Mouse (Mus musculus): Measurements from ENCODE around the gene Snx18. TPM values are rescaled to one million over a fixed set of nuclear protein-coding genes. Genes with fewer than 3 reads are reported as not detected.
A peak's percentile ranks its signal among the peaks of the same experiment; 100 is the strongest.

Snx18 gene
- total RNA-seq, 2 experiments from 2014 or later, result 21.4 to 21.8 TPM

DNA sequence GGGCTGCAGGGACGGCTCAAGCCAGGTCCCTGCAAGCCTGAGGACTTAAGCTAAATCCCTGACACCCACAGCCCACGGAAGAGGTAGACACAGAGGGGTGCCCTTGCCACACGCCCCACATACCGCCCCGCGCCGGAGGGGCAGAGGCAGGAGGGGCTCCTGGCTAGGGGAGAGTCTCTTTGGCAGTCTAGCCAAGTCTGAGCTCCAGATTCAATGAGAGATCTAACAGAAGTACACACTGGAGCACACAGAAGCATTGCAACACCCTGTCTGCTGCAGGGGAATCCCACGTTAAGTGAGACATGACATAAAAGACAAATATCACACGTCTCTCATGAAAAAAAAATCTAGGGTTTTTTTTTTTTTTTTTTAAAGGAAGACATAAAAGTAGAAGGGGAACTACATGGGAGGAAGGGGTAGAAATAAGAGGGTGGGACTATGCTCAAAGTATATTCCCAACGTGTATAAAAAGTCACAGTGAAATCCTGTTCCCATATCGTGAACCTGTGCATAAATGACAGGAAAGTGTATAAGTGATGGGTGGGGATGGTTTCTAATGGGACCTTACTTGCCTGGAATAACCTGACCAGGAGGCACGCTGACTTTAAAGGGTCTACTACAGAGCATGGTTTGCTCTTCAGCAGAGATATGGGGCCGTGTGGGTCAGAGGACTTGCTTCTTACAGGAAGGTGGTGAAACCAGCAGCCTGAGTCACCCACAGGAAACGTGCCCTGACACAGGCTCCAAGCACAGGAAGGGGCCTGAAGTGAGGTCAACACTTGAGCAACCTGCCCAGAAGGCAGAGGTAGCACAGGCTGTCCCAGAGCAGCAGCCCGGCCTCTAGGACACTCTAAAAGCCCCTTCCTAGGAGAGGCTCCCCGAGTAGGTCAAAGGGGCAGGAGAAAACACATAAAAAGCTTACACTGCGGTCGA lies 17.6 kb downstream of the Snx18 start:
- intact Hi-C loops (cut with DNase I), result loop anchor here (5.0 kb wide), 1 partner anchor 58 kb away; no protein-coding TSS in a partner anchor
- peak in 1 of 2 experiments; percentile 21 for DNase-seq

DNA sequence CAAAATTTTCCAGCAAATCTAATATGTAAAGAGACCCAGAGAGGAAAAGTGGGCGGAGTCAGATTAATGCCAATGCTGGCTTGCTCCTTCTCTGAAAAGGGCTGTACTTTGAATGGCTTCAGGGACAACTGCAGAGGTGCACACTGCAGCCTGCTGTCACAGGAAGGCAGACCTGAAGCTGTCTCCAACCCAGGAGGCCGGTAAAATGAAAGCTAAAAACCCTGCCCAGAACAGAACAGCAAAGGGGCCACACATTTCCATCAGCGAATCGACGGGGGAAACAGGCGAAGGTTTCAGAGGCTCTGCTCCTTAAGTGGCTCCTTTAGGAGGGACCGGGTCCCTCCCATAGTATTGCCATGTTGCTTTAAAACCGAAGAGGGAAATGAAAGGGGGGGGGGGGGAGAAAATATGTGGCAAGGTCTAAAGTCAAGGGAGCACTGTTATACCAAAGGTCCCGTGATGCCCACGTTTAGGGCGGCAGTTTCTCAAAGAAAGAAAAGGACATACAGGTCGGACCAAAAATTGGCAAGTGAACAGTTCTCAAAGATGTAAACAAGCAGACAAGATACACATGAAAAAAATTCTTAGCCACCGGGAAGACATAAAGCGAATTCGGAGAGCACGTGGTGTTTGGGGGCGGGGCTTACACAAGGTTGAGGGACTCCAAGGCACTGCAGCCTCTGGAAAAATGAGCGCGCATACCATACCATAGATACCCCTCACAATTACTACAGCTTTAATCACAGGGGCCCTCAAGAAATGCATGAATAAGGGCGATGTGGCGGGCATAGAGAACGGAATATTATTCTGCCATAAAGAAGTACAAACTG lies 18.4 kb downstream of the Snx18 start:
- no peak for DNase-seq
- intact Hi-C loops (cut with DNase I), result loop anchor here (5.0 kb wide), 1 partner anchor 58 kb away; no protein-coding TSS in a partner anchor

DNA sequence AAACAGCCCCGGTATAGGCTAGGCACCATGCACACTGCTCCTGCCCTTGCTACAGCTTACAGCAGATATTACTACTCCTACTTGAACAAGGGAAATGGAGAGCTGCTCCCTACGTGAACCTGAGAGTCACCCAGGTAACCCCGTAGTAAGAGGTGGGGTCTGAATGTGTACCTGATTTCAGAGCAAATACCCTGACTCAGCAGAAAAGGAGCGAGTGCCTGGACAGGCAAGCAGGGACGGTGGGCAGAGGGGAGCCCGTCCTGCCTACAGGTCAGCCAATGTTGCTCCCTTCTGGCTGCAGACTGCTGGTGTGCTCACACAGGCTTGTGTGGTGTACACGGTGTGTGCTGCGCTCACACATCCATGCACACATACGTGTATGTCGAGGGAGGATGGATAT lies 20.7 kb downstream of the Snx18 start:
- intact Hi-C loops (cut with DNase I), result no loop called here
- no peak for DNase-seq

DNA sequence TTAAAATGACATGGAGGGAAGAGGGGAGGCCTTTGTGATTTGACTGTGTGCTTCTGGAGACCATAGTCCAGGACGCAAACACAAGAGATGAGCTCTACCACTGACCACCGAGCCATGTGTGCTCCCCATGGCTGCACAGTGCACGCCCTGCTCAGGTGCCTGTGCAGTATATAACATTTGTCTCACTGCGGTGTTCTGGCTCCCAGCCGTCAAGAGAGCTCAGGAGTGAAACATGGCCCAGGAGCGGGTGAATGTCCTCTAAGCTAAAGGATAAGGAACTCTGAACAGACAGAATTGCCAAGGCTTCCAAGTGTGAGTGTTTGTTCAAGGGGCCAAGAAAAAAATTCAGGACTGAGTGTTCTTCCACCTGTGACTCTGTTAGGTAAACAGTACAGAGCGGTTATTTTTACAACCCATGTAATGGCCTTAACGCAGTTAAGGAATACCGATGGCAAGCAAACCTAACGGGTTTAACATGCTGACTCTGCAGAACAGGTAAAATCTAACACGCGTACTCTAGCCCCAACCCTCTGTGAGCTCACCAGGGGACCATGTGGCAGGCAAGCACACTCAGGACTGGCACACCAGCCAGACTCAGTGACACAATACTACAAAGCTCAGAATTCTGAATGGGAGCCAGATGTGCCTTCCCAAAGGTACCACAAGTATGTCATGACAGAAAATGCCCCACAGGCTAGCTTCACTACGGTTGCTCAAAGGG lies 21.4 kb downstream of the Snx18 start:
- no peak for DNase-seq
- intact Hi-C loops (cut with DNase I), result no loop called here

DNA sequence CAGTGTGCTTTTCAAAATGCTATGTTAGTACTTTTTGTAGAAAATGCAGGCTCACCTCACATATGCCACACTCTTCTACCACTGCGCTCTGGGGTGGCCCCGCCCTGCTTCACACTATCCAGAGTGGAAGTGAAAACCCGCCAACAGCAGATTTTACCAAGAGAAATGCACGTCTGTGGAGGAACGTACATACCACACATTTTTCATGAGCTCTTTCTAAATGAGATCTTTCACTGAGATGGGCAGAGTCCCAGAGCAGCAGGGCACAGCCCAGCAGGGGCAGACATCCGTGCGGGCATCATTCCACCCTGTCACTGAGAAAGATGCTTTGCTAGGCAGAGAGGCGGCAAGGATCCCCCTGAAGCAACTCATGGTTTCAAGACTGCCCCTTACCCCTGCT lies 22.4 kb downstream of the Snx18 start:
- intact Hi-C loops (cut with DNase I), result no loop called here
- DNase-seq, result no peak

DNA sequence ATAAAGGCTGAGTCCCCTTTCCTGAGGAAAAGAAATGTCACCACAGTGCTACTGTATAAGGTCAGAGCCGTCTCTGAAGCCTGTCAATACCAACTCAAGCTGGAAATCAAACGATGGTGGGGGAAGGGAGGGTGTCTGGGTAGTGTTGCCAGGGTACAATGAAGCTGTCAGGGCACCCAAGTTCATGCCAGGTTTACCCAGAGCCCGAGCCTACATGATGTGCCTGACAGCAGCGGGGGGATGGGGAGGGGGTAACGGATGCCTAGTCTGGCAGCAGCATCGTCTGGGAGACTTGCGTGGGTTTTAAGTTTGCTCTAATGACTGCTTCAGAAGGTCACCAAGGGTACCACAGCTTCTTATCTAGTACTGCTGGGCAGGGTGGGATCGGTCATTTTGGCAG lies 23.1 kb downstream of the Snx18 start:
- intact Hi-C loops (cut with DNase I), result no loop called here
- DNase-seq, result no peak

DNA sequence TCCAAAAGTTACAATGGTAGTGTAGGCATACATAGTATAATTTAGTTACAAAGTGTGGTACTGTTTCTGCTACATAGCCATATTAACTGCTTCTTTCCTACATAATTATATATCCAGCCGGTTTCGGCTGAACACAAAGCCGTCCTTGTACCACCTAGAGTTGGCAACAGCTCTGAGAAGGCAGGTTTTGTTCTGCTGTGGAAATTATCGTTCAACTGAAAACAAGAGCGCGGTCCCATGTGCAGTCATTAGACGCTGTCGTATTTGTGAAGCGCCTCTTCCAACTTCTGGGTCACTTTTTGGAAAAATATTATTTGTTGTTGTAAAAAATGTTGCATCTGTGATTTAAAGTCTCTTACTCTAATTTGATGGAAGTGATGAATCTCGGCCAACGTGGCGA lies 24.0 kb downstream of the Snx18 start:
- DNase-seq, result no peak
- intact Hi-C loops (cut with DNase I), result no loop called here

DNA sequence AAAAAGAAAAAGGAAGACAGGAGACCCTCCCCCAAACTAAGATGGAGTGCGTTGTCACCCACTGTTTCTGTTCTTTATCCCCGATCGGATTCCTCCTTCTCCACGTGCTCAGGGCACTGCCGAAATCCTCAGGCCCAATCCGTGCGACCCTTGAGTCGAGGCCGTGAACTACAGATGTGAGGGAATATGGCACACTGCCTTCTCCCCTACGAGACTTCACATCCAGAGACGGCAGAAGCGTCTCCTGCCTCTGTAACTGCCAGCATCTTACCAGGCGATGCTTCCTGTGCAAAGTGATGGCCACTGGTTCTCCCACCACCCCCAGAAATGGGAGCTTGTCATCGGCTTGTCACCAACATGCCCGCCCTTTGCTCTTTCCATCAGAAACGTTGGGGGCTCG lies 24.7 kb downstream of the Snx18 start:
- intact Hi-C loops (cut with DNase I), result loop anchor here (2.0 kb wide), 1 partner anchor 23 kb away; no protein-coding TSS in a partner anchor
- DNase-seq, result no peak

DNA sequence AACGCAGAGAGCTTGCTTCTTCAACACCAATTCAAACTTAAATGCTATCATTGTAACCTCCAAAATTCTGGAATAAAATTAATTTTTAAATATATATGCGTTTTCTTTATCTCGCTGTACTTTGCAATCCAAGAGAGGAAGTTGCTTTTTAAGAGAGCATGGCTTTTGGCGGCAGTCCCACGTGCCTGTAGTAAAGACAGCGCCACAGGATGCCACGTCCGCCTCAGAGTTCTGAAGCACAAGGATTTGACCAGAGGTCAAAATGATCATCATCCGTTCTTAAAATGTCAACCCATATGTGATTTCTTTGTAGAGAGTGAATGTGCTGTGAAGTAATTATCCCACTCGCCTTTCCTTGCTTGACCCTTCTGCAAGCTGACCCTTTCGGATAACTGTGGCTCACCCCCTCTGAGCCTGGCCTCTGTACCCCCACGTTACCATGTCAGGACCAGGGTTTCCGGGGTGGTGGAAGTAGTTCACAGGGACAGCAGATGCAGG lies 25.6 kb downstream of the Snx18 start:
- no peak for DNase-seq
- intact Hi-C loops (cut with DNase I), result loop anchor here (2.0 kb wide), 1 partner anchor 24 kb away; no protein-coding TSS in a partner anchor

DNA sequence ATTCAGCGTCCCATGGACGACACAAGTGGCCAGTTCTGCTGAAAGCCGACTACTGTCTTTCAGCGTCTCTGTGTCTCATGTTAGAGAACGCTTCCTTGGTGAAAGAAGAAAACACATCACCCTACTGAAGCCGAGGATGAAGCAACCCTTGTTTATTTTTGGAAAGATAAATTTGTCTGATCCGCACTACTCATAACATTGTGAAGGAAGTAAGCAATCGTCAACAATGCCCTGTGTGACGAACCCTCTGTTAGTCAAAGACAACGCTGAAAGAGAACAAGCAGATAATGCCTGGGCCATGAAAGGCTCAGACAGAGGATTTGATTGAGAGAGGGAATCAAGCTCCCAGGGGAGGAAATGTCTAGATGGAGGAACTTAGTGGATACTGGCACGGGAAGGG lies 27.0 kb downstream of the Snx18 start:
- no peak for DNase-seq
- intact Hi-C loops (cut with DNase I), result loop anchor here (2.0 kb wide), 1 partner anchor 17 kb away; no protein-coding TSS in a partner anchor

DNA sequence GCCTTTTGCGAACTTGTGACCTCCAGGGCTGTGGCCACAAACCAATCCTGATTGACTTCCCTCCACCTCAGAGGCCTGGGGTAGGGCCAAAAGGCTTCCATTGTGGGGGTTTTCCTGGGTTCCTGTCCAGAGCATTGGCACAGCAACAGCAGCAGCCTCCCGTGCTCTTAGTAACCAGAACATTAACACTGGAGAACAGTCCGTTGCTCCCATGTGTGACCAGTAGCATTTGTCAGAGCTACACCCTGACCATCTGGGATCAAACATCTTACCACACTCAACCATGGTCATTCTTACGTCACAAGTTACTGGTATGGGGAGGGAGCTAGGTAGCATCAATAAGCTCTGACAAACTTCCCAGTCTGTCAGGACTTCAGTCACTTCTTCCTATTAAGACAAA lies 28.1 kb downstream of the Snx18 start:
- intact Hi-C loops (cut with DNase I), result loop anchor here (2.0 kb wide), 1 partner anchor 19 kb away; no protein-coding TSS in a partner anchor
- no peak for DNase-seq

DNA sequence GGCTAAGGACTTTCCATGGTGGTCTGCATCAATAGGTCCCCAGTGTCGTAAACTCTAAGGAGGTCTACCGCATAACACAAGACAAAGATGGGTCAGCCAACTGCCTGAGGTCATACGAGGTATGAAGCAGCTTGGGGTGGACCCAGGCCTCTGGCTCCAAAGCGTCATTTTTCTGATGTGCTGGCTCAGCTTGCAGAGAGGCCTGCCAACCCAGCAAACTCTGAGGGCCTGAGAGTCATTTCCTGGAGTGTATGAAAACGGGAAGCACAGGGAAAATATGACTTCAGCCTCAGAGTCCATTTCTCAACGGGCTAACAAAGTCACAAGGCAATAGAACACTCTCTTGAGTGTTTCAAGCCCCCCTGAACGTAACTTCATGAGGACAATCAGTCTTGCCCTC lies 28.9 kb downstream of the Snx18 start:
- peak in 1 of 2 experiments; percentile 56 for DNase-seq
- intact Hi-C loops (cut with DNase I), result no loop called here

DNA sequence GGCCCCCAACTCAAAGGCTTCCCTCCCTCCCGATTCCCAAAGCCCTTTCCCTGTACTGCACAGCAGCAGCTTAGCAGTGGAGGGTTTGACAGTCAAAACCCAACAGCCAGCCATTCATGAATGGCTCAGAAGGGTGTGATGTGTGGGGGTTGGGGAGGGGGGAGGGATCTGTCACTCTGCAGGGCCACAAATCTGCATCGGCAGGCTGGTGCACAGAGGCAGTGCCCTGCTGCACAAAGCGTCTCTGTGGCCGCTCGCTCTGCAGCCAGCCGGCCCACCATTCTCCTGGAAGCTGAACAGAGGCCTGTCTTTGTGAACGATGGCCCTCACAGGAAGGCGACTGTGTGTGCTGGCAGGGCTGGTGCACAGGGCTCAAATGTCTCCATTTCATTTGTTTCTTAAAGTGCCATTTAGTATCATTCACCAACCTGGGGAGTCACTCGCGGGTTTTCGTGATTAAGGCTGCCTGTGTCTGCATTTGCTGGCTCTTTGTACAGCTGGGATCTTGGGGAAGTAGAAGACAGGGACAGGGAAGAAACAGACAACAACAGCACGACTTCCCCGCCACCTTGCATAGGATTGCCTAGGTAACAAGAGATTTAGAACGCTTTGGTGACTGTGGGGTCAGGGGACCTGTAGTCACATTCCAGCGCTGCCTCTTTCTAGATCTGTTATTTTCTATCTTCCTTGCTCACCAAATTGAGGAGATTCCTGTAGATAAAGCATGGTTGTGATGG lies 31.0 kb downstream of the Snx18 start:
- intact Hi-C loops (cut with DNase I), result no loop called here
- DNase-seq, result no peak

DNA sequence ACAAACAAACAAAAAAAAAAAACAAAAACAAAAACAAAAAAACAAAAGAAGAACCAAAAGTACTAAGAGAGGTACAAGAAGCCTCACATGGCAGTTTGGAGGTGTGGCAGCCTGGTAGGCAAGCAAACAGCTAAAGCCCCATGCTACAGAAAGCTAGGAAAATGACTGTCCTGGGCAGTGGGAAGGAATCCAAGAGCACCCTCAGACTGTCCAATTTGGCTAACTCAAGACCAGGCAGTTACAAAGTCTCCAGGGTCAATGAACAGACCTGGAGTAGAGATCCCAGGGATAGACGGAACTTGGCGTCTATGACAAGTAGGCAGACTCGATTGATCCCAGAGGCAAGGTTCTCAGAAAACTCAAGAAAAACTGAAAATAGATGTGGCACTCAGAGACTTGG lies 32.8 kb downstream of the Snx18 start:
- DNase-seq, result no peak
- intact Hi-C loops (cut with DNase I), result no loop called here

DNA sequence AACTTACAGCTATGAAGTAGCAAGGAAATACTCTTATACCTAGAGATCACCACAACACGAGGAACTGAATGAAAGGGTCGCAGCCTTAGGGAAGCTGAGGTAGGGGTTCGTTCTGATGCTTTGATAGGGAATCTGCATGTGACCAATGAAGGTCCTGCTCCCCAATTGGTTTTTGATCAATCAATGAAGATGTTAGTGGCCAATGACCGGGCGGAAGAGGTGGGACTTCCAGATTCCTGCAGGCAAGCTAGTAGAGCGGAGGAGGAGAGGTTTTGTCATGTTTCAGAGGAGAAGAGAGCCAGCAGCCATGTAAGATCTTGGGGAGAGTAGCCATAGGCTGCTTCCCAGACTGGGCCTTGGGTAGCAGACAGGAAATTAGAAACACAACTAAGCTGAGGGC lies 33.9 kb downstream of the Snx18 start:
- intact Hi-C loops (cut with DNase I), result loop anchor here (5.0 kb wide), 1 partner anchor 33 kb away; the partner anchor contains the start of gene Snx18
- no peak for DNase-seq

DNA sequence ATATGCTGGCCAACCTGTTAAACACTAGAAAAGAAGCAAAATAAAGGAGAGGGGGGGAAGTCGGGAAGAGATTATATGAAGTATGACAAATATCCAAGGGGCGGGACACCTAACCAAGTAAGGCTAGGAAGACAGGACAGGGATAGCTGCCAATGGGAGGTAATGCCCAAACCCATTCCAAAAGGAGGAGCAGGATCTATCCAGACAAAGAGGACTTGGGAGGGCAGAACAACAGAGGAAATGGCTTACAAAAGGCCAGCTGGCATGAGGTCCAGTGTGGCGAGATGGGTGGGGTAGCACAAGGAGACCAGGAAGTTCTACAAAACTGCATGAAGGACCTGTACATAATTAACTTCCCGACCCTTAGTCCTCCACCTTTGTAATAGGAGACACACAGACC lies 34.8 kb downstream of the Snx18 start:
- DNase-seq, result no peak
- intact Hi-C loops (cut with DNase I), result loop anchor here (5.0 kb wide), 1 partner anchor 34 kb away; the partner anchor contains the start of gene Snx18

DNA sequence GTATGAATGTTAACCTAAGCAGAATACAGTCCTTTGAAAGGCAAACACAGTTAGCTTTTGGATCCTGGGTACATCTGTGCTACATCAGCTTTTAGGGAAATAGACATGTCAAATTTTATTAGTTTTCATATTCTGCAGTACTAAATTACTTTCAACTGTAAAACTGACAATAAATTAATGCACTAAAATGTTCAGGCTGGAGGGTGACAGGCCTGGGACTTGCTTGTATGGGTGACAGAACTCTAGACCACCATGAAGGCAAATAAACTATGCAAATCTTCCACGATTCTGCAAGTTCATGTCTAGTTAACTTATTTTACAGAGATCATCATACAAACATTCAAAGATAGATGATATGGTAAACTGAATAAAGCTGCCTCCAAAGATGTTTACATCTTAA lies 36.3 kb downstream of the Snx18 start:
- intact Hi-C loops (cut with DNase I), result loop anchor here (5.0 kb wide), 1 partner anchor 35 kb away; the partner anchor contains the start of gene Snx18
- DNase-seq, result no peak

DNA sequence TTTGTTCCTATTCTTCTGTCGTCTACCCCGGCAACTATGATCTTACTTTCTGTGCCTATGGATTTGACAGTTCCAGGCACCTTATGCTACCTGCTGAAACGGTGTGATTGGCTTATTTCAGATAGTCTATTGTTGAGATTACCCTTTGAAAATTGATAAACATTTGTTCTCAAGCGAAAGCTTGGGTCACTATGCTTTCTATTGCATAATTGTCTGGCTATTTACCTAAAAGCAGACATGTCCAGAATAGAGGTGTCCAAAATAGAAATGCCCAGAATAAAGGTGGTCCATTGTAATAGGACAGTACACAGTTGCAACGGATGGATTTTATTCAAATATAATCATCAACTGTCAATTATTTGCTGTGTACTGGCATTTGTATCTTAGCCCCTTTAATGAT lies 36.9 kb downstream of the Snx18 start:
- intact Hi-C loops (cut with DNase I), result loop anchor here (5.0 kb wide), 1 partner anchor 36 kb away; the partner anchor contains the start of gene Snx18
- no peak for DNase-seq

DNA sequence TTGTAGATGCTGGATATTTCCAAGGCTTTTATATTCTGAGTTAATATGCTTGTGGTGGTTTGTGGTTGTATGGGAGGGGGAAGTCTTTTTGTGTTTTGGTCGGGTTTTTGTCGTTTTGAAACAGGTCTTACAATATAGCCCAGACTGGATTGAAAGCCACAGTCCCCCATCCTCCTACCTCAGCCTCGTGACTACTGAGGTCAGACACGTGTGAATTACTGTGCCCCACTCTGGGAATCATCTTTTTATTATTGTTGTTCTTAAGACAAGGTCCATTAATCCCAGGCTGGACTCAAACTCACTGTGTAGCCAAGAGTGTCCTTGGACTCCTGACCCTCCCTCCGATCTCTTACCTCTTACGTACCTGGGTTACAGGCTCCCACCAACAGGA lies 38.0 kb downstream of the Snx18 start:
- intact Hi-C loops (cut with DNase I), result loop anchor here (5.0 kb wide), 1 partner anchor 37 kb away; the partner anchor contains the start of gene Snx18

More for the DNA sequence above, 38.0 kb downstream of the Snx18 start:
- DNase-seq, result no peak
